Mouse (Mus musculus): Measurements from ENCODE around the gene Banf2. TPM values are rescaled to one million over a fixed set of nuclear protein-coding genes. Genes with fewer than 3 reads are reported as not detected.

Banf2 gene
- polyA plus RNA-seq (2014; fragmentation: Nextera tagmentation; extraction: Ambion mirVana), result not detected in 2 replicates

- Histone ChIP-seq H3K4me1 (ENCODE audit: control insufficient read depth in 2 of 2, insufficient read depth in 2 of 2, low read length in 2 of 2) (no peaks in the 10 kb centered on the region), H3K4me2 (ENCODE audit: low read length) (no peak within 1 kb of the TSS), H3K27me3 (ENCODE audit: control insufficient read depth, insufficient read depth, low read length) (no peaks in the 10 kb centered on the region), H3K9ac (ENCODE audit: low read length) (no peak within 1 kb of the TSS), H3K9me3 (ENCODE audit: control insufficient read depth, low read length) (no peaks in the 10 kb centered on the region), H3K4me3 (ENCODE audit: control insufficient read depth in 1 of 2, insufficient read depth in 1 of 2, low read depth in 1 of 2, low read length in 2 of 2) (no peak within 1 kb of the TSS), H3K36me3 (ENCODE audit: control insufficient read depth, insufficient read depth, low read length) (no peaks in the 10 kb centered on the region), H3K27ac (replicated peaks in 1 of 2; ENCODE audit: control insufficient read depth in 1 of 2, insufficient read depth in 1 of 2, low read depth in 2 of 2, low read length in 2 of 2) (no peak within 1 kb of the TSS)
- WGBS, result 85% methylated on average over 2 of the region's 2 CpGs
- no peak for ATAC-seq (ENCODE audit: insufficient number of reproducible peaks, insufficient read depth, low FRiP score, low read depth)
Measured at GRCm38 (mm10) chr2:144032664-144033063, at the start of gene Banf2. TSS of gene Banf2 (plus strand) at chr2:144033059.

DNA sequence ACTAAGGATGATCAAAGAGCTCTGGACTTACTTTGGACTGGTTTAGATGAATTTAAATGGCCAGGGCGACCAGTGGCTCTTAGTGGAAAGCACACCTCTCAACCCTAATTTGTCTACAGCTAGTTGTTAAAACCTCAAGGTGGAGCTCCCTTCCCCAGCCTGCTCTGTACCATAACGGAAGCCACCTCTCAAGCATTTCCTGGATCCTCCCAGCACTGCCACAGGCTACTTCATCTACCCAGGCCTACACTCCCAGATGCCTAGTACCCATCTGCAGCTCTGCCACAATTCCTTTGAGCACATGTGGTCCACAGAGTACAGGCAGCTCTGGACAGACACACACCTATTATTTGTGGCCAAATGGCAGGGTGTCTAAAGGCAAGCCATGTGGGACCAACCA lies 49.4 kb upstream of the Banf2 start:
- peaks cover 0 to 7% of the 10 kb centered on the region in 2 experiments; a peak in 1 of 4 replicates for H3K4me1 ChIP-seq (ENCODE audit: control insufficient read depth in 2 of 2, insufficient read depth in 2 of 2, low read length in 2 of 2)
- H3K36me3 ChIP-seq (ENCODE audit: control insufficient read depth, insufficient read depth, low read length), result peaks cover 65% of the 10 kb centered on the region
- H3K9ac ChIP-seq (ENCODE audit: low read length), result no peak overlapping the region
- WGBS, result 54% methylated on average over 2 of the region's 2 CpGs
- no peak overlapping the region for H3K4me2 ChIP-seq (ENCODE audit: low read length)
- no peak overlapping the region for H3K27ac ChIP-seq (replicated peaks in 1 of 2; ENCODE audit: control insufficient read depth in 1 of 2, insufficient read depth in 1 of 2, low read depth in 2 of 2, low read length in 2 of 2)
- H3K27me3 ChIP-seq (ENCODE audit: control insufficient read depth, insufficient read depth, low read length), result no peaks in the 10 kb centered on the region
- H3K4me3 ChIP-seq (ENCODE audit: control insufficient read depth in 1 of 2, insufficient read depth in 1 of 2, low read depth in 1 of 2, low read length in 2 of 2), result no peak overlapping the region
- no peaks in the 10 kb centered on the region for H3K9me3 ChIP-seq (ENCODE audit: control insufficient read depth, low read length)
- no peak for ATAC-seq (ENCODE audit: insufficient number of reproducible peaks, insufficient read depth, low FRiP score, low read depth)

GRCm38 (mm10) chr2:143987485-143987884 lies 45.4 kb upstream of the Banf2 start:
- WGBS, result 75% methylated on average over 2 of the region's 2 CpGs
- Histone ChIP-seq H3K4me2 (ENCODE audit: low read length) (no peak overlapping the region), H3K4me3 (ENCODE audit: control insufficient read depth in 1 of 2, insufficient read depth in 1 of 2, low read depth in 1 of 2, low read length in 2 of 2) (no peak overlapping the region), H3K27ac (replicated peaks in 1 of 2; ENCODE audit: control insufficient read depth in 1 of 2, insufficient read depth in 1 of 2, low read depth in 2 of 2, low read length in 2 of 2) (no peak overlapping the region), H3K9me3 (ENCODE audit: control insufficient read depth, low read length) (no peaks in the 10 kb centered on the region), H3K9ac (ENCODE audit: low read length) (no peak overlapping the region), H3K36me3 (ENCODE audit: control insufficient read depth, insufficient read depth, low read length) (peaks cover 54% of the 10 kb centered on the region), H3K4me1 (ENCODE audit: control insufficient read depth in 2 of 2, insufficient read depth in 2 of 2, low read length in 2 of 2) (peaks cover 8 to 22% of the 10 kb centered on the region in 2 experiments), H3K27me3 (ENCODE audit: control insufficient read depth, insufficient read depth, low read length) (no peaks in the 10 kb centered on the region)
- no peak for ATAC-seq (ENCODE audit: insufficient number of reproducible peaks, insufficient read depth, low FRiP score, low read depth)

DNA sequence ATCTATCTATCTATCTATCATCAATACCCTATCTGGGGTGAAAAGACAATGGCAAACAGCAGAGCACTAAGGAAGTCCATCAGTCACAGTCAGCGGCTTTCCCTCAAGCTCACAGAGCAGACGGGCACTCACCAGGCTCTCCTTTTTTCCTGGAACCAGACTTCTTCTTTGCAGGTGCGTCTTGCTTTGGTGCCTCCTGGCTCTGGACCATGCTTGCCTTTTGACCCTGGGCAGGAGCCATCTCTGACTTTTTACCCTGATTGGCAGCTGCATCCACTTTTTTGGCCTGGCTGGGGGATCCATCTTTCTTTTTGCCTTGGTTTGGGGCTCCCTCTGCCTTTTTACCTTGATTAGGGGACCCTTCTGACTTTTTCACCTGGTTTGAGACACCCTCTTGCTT lies 44.8 kb upstream of the Banf2 start:
- H3K4me1 ChIP-seq (ENCODE audit: control insufficient read depth in 2 of 2, insufficient read depth in 2 of 2, low read length in 2 of 2), result peaks cover 11 to 26% of the 10 kb centered on the region in 2 experiments
- H3K36me3 ChIP-seq (ENCODE audit: control insufficient read depth, insufficient read depth, low read length), result peaks cover 53% of the 10 kb centered on the region
- no peak overlapping the region for H3K9ac ChIP-seq (ENCODE audit: low read length)
- no peaks in the 10 kb centered on the region for H3K9me3 ChIP-seq (ENCODE audit: control insufficient read depth, low read length)
- no peak for ATAC-seq (ENCODE audit: insufficient number of reproducible peaks, insufficient read depth, low FRiP score, low read depth)
- H3K27me3 ChIP-seq (ENCODE audit: control insufficient read depth, insufficient read depth, low read length), result no peaks in the 10 kb centered on the region
- WGBS, result 95% methylated on average over 3 of the region's 3 CpGs
- H3K4me2 ChIP-seq (ENCODE audit: low read length), result no peak overlapping the region
- no peak overlapping the region for H3K4me3 ChIP-seq (ENCODE audit: control insufficient read depth in 1 of 2, insufficient read depth in 1 of 2, low read depth in 1 of 2, low read length in 2 of 2)
- H3K27ac ChIP-seq (replicated peaks in 1 of 2; ENCODE audit: control insufficient read depth in 1 of 2, insufficient read depth in 1 of 2, low read depth in 2 of 2, low read length in 2 of 2), result no peak overlapping the region

- Histone ChIP-seq H3K27me3 (ENCODE audit: control insufficient read depth, insufficient read depth, low read length) (no peaks in the 10 kb centered on the region), H3K9me3 (ENCODE audit: control insufficient read depth, low read length) (no peaks in the 10 kb centered on the region), H3K4me1 (ENCODE audit: control insufficient read depth in 2 of 2, insufficient read depth in 2 of 2, low read length in 2 of 2) (peaks cover 11 to 29% of the 10 kb centered on the region in 2 experiments), H3K27ac (replicated peaks in 1 of 2; ENCODE audit: control insufficient read depth in 1 of 2, insufficient read depth in 1 of 2, low read depth in 2 of 2, low read length in 2 of 2) (peak overlapping the region in 1 of 2 experiments; percentile 37; a peak in 1 of 4 replicates), H3K9ac (ENCODE audit: low read length) (no peak overlapping the region), H3K4me2 (ENCODE audit: low read length) (no peak overlapping the region), H3K36me3 (ENCODE audit: control insufficient read depth, insufficient read depth, low read length) (peaks cover 26% of the 10 kb centered on the region), H3K4me3 (ENCODE audit: control insufficient read depth in 1 of 2, insufficient read depth in 1 of 2, low read depth in 1 of 2, low read length in 2 of 2) (no peak overlapping the region)
- 9% methylated on average over 1 of the region's 1 CpGs for WGBS
- ATAC-seq (ENCODE audit: insufficient number of reproducible peaks, insufficient read depth, low FRiP score, low read depth), result no peak
Measured at GRCm38 (mm10) chr2:143990997-143991396, 41.9 kb upstream of the Banf2 start.

DNA sequence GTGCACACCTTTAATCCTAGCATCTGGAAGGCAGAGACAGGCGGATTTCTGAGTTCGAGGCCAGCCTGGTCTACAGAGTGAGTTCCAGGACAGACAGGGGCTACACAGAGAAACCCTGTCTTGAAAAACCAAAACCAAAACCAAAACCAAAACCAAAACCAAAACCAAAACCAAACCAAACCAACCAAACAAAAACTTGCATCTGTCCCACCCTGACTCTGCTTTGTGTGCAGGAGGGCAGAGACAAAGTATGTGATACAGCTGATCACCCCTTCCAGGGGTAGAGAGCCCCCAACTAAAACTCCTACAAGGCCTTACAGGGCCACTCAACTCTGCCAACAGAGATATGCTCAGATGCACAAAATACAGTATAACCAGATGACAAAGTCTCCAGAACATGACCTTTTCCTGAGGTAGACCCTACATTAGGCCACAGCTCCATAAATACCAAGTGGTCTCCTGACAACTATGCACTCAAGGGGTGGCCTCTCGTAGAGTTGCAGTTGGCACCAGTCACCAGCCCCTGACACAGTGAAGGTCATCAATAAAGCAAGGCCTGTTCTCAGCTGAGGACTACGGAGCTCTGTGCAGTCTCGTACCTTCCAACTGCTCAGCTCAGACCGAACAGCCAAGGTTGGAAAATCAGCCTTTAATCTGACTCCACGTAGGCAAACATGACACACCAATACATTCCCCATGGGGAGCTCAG lies 40.7 kb upstream of the Banf2 start:
- H3K4me1 ChIP-seq (ENCODE audit: control insufficient read depth in 2 of 2, insufficient read depth in 2 of 2, low read length in 2 of 2), result peaks cover 11 to 29% of the 10 kb centered on the region in 2 experiments
- no peaks in the 10 kb centered on the region for H3K27me3 ChIP-seq (ENCODE audit: control insufficient read depth, insufficient read depth, low read length)
- H3K4me2 ChIP-seq (ENCODE audit: low read length), result no peak overlapping the region
- H3K4me3 ChIP-seq (ENCODE audit: control insufficient read depth in 1 of 2, insufficient read depth in 1 of 2, low read depth in 1 of 2, low read length in 2 of 2), result no peak overlapping the region
- H3K36me3 ChIP-seq (ENCODE audit: control insufficient read depth, insufficient read depth, low read length), result peaks cover 19% of the 10 kb centered on the region
- ATAC-seq (ENCODE audit: insufficient number of reproducible peaks, insufficient read depth, low FRiP score, low read depth), result no peak
- no peak overlapping the region for H3K9ac ChIP-seq (ENCODE audit: low read length)
- H3K27ac ChIP-seq (replicated peaks in 1 of 2; ENCODE audit: control insufficient read depth in 1 of 2, insufficient read depth in 1 of 2, low read depth in 2 of 2, low read length in 2 of 2), result peak overlapping the region in 1 of 2 experiments; percentile 27; a peak in 1 of 4 replicates
- WGBS, result 73% methylated on average over 7 of the region's 7 CpGs
- H3K9me3 ChIP-seq (ENCODE audit: control insufficient read depth, low read length), result no peaks in the 10 kb centered on the region

DNA sequence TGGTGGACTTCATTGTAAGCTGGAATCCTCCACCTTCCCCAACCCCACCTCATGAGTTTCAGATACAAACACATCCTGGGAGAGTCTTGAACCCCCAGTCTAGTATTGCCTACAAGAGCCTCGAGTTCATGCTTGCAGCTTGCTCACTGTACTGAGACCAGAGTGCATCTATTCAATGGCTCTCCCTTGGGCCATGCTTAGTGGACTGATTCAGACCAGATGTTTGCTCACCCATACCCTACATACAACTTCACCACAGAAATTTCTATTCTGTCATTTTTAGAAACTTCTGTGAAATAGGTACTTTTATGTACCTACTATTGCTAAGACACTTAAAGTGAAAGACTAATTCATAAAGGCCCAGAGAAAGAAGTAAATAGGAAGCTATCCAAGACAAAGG lies 39.9 kb upstream of the Banf2 start:
- no peak for ATAC-seq (ENCODE audit: insufficient number of reproducible peaks, insufficient read depth, low FRiP score, low read depth)
- H3K4me1 ChIP-seq (ENCODE audit: control insufficient read depth in 2 of 2, insufficient read depth in 2 of 2, low read length in 2 of 2), result peaks cover 11 to 29% of the 10 kb centered on the region in 2 experiments
- peaks cover 10% of the 10 kb centered on the region for H3K36me3 ChIP-seq (ENCODE audit: control insufficient read depth, insufficient read depth, low read length)
- H3K4me3 ChIP-seq (ENCODE audit: control insufficient read depth in 1 of 2, insufficient read depth in 1 of 2, low read depth in 1 of 2, low read length in 2 of 2), result no peak overlapping the region
- 0 out of 4 replicates have a peak overlapping the region, but pooled peaks of 1 of the 2 experiments have one; percentile 25 for H3K27ac ChIP-seq (replicated peaks in 1 of 2; ENCODE audit: control insufficient read depth in 1 of 2, insufficient read depth in 1 of 2, low read depth in 2 of 2, low read length in 2 of 2)
- no peak overlapping the region; the same call in 1 of the 2 replicates for H3K4me2 ChIP-seq (ENCODE audit: low read length)
- no peaks in the 10 kb centered on the region for H3K27me3 ChIP-seq (ENCODE audit: control insufficient read depth, insufficient read depth, low read length)
- 84% methylated on average over 1 of the region's 1 CpGs for WGBS
- H3K9me3 ChIP-seq (ENCODE audit: control insufficient read depth, low read length), result no peaks in the 10 kb centered on the region
- no peak overlapping the region for H3K9ac ChIP-seq (ENCODE audit: low read length)
